Mouse (Mus musculus): ENCODE data around the gene Ube2q1. TPM values are rescaled to one million over a fixed set of nuclear protein-coding genes. Genes with fewer than 3 reads are reported as not detected.

The Ube2q1 gene
- polyA plus RNA-seq (2014; fragmentation: Nextera tagmentation; extraction: Ambion mirVana): 21.8 and 24.5 TPM in 2 replicates

DNA sequence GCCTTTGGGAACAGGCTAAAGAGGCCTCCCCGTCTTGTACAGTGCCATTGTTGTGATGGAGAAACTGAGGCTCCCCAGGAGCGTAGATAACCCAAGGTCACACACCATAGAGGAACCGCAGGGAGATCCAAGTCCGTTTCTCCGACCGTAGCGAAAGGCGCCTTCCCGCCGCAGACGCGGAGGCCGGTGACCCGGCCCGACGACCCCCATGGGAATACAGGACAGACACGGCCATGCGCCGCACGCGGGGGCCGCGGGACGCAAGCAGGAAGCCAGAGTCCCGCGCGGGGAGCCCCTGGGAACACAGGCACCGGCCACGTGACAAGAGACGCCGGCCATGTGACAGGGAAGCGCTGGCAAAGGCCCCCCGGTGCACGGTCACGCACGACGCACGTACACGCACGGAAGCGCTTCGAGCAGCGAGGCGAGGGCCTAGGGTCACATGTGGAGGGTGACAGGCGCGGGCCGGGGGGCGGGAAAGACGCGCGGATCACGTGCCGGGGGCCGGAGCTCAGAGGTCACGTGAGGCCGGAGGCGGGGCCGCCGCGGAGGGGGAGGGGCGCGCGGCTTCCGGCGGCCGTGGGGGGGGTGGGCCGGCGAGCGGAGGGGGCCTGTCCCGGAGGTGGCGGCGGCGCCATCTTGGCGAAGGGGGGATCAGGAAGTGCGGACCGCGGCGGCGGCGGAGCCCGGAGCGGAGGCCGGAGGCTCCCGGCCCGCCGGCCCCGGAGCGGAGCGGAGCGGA is at the start of gene Ube2q1:
Ube2q1 (plus strand) TSS at position 649 of the 742 bp plus-strand sequence.
- WGBS: under 1% methylated on average over 68 of the region's 90 CpGs
- no peaks in the 10 kb centered on the region for H3K9me3 ChIP-seq (ENCODE audit: control insufficient read depth, low read length)

DNA sequence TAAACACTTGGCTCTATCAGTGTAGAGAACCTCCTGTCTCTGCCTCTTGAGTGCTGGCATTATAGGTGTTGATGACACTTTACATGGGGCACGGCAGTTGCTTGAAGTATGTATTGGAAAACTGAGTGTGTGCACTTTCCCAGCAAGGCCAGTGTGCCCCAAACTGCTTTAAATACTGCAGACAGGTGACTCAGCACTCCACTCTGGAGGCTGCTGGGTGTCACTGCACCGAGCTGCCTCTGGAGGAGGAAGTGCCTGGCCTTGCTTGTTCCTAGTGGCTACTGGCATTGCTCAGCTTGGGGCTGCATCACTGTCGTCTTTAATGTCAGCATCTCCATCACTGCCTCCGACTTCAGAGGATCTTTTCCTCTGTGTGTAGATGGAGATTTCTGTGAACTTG is 46.4 kb upstream of the Ube2q1 start:
- no peaks in the 10 kb centered on the region for H3K27me3 ChIP-seq (ENCODE audit: control insufficient read depth, insufficient read depth, low read length)
- WGBS: 22% methylated on average over 4 of the region's 4 CpGs
- peaks cover 18% of the 10 kb centered on the region; the same call in 1 of the 2 replicates for H3K4me1 ChIP-seq (replicated peaks; ENCODE audit: control insufficient read depth, insufficient read depth, low read length)
- DNase-seq (ENCODE audit: low spot score): peak; percentile 54
- no peaks in the 10 kb centered on the region for H3K9me3 ChIP-seq (ENCODE audit: control insufficient read depth, low read length)
- no peaks in the 10 kb centered on the region for H3K36me3 ChIP-seq (replicated peaks; ENCODE audit: control insufficient read depth, insufficient read depth)
- peak; percentile 77 for ATAC-seq (ENCODE audit: low FRiP score)
- no peak overlapping the region for H3K4me3 ChIP-seq (replicated peaks; ENCODE audit: low read length)
- H3K9ac ChIP-seq: no peak overlapping the region
- no peak overlapping the region for H3K27ac ChIP-seq
- H3K4me2 ChIP-seq (replicated peaks): no peak overlapping the region

More for the DNA sequence above, at the start of gene Ube2q1:
- H3K4me1 ChIP-seq (replicated peaks; ENCODE audit: control insufficient read depth, insufficient read depth, low read length): peaks cover 31% of the 10 kb centered on the region
- no peaks in the 10 kb centered on the region for H3K27me3 ChIP-seq (ENCODE audit: control insufficient read depth, insufficient read depth, low read length)
- peaks cover 23% of the 10 kb centered on the region for H3K36me3 ChIP-seq (replicated peaks; ENCODE audit: control insufficient read depth, insufficient read depth)
- ATAC-seq (ENCODE audit: low FRiP score): peak; percentile 96
- DNase-seq (ENCODE audit: low spot score): peak; percentile 92
- peak within 1 kb of the TSS; percentile 74 for H3K4me2 ChIP-seq (replicated peaks)
- peak within 1 kb of the TSS; percentile 97 for H3K27ac ChIP-seq
- H3K4me3 ChIP-seq (replicated peaks; ENCODE audit: low read length): peak within 1 kb of the TSS; percentile 98
- peak within 1 kb of the TSS; percentile 98 for H3K9ac ChIP-seq

DNA sequence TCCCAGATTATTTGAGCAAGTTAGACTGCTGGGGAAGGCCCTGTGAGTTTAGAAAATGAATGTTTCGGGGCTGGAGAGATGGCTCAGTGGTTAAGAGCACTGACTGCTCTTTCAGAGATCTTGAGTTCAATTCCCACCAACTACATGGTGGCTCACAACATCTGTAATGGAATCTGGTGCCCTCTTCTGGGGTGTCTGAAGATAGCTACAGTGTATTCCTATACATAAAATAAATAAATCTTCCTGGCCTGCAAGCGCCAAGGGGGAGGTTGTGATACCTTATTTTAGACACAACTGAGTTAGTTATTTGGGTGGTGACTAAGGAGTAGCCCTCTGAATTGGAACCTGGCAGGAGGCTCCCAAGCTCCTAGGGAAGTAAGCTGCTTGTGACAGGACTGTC is 44.6 kb upstream of the Ube2q1 start:
- H3K36me3 ChIP-seq (replicated peaks; ENCODE audit: control insufficient read depth, insufficient read depth): no peaks in the 10 kb centered on the region

DNA sequence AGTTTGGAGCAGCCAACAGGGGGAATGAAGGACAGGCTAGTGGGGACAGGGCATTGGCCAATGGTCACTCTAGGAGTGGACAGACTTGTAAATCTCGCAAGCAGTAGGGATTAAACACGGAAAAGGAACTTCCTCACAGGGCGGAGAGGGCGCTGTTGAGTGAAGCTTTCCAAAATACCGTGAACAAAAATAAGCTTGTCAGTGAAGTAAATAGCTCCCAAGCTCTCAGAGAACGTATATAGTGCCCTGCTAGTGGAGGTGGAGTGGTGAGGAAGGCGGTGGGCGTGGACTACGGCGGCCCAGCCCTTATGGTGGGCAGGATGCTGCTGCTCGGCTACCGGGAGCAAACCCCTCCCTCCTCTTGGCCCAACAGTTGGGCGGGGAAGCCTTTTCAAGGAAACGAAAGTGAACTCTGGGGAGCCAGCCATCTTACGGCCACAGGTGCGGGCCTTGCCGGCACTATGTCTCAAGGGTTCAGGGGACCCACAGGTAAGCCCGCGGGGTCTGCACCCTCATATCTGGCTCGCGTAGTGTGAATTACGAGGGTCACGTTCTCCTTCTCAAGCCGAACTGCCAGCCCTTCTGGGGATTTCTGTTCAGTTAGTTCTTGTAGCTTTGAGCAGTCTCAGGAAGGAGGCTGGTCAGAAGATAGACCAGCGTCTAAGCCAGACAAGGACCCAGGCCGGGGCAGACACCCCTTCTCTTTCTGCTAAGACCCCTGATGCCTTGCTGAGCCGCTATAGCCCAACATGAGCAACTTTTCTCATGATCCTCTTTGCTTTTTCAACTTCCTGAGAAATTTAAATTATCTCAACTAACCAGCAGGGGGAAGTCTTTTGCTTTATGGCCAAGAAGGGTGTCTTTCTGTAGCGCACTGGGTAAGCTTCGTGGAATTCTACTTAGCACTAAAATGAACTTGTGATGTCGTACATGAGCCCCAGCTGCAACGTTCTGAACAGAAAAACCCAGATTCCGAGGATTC is 42.8 kb upstream of the Ube2q1 start:
- peak overlapping the region; percentile 55 for H3K4me2 ChIP-seq (replicated peaks)
- 4% methylated on average over 32 of the region's 32 CpGs for WGBS
- H3K9ac ChIP-seq: peak overlapping the region; percentile 48
- DNase-seq (ENCODE audit: low spot score): peak; percentile 53
- H3K9me3 ChIP-seq (ENCODE audit: control insufficient read depth, low read length): no peaks in the 10 kb centered on the region
- peak overlapping the region; percentile 27 for H3K27ac ChIP-seq
- ATAC-seq (ENCODE audit: low FRiP score): peak; percentile 61; the same call in 1 of the 2 replicates
- H3K36me3 ChIP-seq (replicated peaks; ENCODE audit: control insufficient read depth, insufficient read depth): peaks cover 1% of the 10 kb centered on the region; the same call in 1 of the 2 replicates
- H3K4me3 ChIP-seq (replicated peaks; ENCODE audit: low read length): peak overlapping the region; percentile 38
- H3K27me3 ChIP-seq (ENCODE audit: control insufficient read depth, insufficient read depth, low read length): no peaks in the 10 kb centered on the region
- H3K4me1 ChIP-seq (replicated peaks; ENCODE audit: control insufficient read depth, insufficient read depth, low read length): peaks cover 18% of the 10 kb centered on the region; the same call in 1 of the 2 replicates

More for the DNA sequence above, 44.6 kb upstream of the Ube2q1 start:
- DNase-seq (ENCODE audit: low spot score): no peak
- 94% methylated on average over 2 of the region's 2 CpGs for WGBS
- no peak overlapping the region for H3K4me2 ChIP-seq (replicated peaks)
- no peaks in the 10 kb centered on the region for H3K27me3 ChIP-seq (ENCODE audit: control insufficient read depth, insufficient read depth, low read length)
- no peak for ATAC-seq (ENCODE audit: low FRiP score)
- peaks cover 18% of the 10 kb centered on the region; the same call in 1 of the 2 replicates for H3K4me1 ChIP-seq (replicated peaks; ENCODE audit: control insufficient read depth, insufficient read depth, low read length)
- H3K27ac ChIP-seq: no peak overlapping the region
- no peak overlapping the region for H3K4me3 ChIP-seq (replicated peaks; ENCODE audit: low read length)
- no peaks in the 10 kb centered on the region for H3K9me3 ChIP-seq (ENCODE audit: control insufficient read depth, low read length)
- H3K9ac ChIP-seq: no peak overlapping the region

- Histone ChIP-seq H3K27me3 (ENCODE audit: control insufficient read depth, insufficient read depth, low read length) (no peaks in the 10 kb centered on the region), H3K9ac (no peak overlapping the region), H3K9me3 (ENCODE audit: control insufficient read depth, low read length) (no peaks in the 10 kb centered on the region), H3K4me1 (replicated peaks; ENCODE audit: control insufficient read depth, insufficient read depth, low read length) (peaks cover 18% of the 10 kb centered on the region; the same call in 1 of the 2 replicates), H3K4me3 (replicated peaks; ENCODE audit: low read length) (no peak overlapping the region), H3K36me3 (replicated peaks; ENCODE audit: control insufficient read depth, insufficient read depth) (peaks cover 14% of the 10 kb centered on the region), H3K27ac (no peak overlapping the region), H3K4me2 (replicated peaks) (no peak overlapping the region)
- ATAC-seq (ENCODE audit: low FRiP score) (no peak), DNase-seq (ENCODE audit: low spot score) (no peak)
- 87% methylated on average over 4 of the region's 4 CpGs for WGBS
These were observed 41.3 kb upstream of the Ube2q1 start for GRCm38 (mm10) chr3:89732091-89732490.

DNA sequence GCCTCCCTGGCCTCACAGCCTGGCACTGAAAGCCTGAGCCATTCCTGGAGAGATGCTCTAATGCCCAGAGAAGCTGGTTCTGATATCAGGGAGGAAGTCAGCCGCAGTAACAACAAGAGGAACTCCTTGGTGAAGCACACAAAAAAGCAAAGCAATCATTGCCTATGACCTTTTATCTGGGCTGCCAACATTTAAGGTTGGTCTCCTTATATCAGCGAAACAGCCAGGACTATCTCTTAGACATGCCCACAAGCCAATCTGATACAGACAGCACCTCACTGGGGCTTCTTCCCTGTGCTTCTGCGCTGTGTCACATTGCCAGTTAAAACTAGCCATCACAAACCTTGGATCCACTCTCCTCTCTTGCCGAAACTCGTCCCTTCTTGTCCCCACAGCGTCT is 34.9 kb upstream of the Ube2q1 start:
- no peak overlapping the region for H3K4me3 ChIP-seq (replicated peaks; ENCODE audit: low read length)
- H3K4me2 ChIP-seq (replicated peaks): no peak overlapping the region
- H3K9ac ChIP-seq: no peak overlapping the region
- 98% methylated on average over 6 of the region's 6 CpGs for WGBS
- no peaks in the 10 kb centered on the region for H3K27me3 ChIP-seq (ENCODE audit: control insufficient read depth, insufficient read depth, low read length)
- no peak for ATAC-seq (ENCODE audit: low FRiP score)
- no peak overlapping the region for H3K27ac ChIP-seq
- H3K4me1 ChIP-seq (replicated peaks; ENCODE audit: control insufficient read depth, insufficient read depth, low read length): no peaks in the 10 kb centered on the region
- H3K36me3 ChIP-seq (replicated peaks; ENCODE audit: control insufficient read depth, insufficient read depth): peaks cover 74% of the 10 kb centered on the region
- no peak for DNase-seq (ENCODE audit: low spot score)
- no peaks in the 10 kb centered on the region for H3K9me3 ChIP-seq (ENCODE audit: control insufficient read depth, low read length)

GRCm38 (mm10) chr3:89752307-89752706 is 21.1 kb upstream of the Ube2q1 start:
- ATAC-seq (ENCODE audit: low FRiP score): no peak
- Histone ChIP-seq H3K27ac (no peak overlapping the region), H3K36me3 (replicated peaks; ENCODE audit: control insufficient read depth, insufficient read depth) (peaks cover 93% of the 10 kb centered on the region)

GRCm38 (mm10) chr3:89755283-89755682 is 18.1 kb upstream of the Ube2q1 start:
- WGBS: 80% methylated on average over 6 of the region's 6 CpGs
- Histone ChIP-seq H3K27me3 (ENCODE audit: control insufficient read depth, insufficient read depth, low read length) (no peaks in the 10 kb centered on the region), H3K9ac (no peak overlapping the region), H3K36me3 (replicated peaks; ENCODE audit: control insufficient read depth, insufficient read depth) (peaks cover 89% of the 10 kb centered on the region), H3K9me3 (ENCODE audit: control insufficient read depth, low read length) (no peaks in the 10 kb centered on the region), H3K4me2 (replicated peaks) (no peak overlapping the region), H3K27ac (no peak overlapping the region), H3K4me3 (replicated peaks; ENCODE audit: low read length) (no peak overlapping the region), H3K4me1 (replicated peaks; ENCODE audit: control insufficient read depth, insufficient read depth, low read length) (peaks cover 24% of the 10 kb centered on the region)
- DNase-seq (ENCODE audit: low spot score) (no peak), ATAC-seq (ENCODE audit: low FRiP score) (no peak)

More at GRCm38 (mm10) chr3:89752307-89752706, 21.1 kb upstream of the Ube2q1 start:
- H3K4me1 ChIP-seq (replicated peaks; ENCODE audit: control insufficient read depth, insufficient read depth, low read length): no peaks in the 10 kb centered on the region
- H3K9ac ChIP-seq: no peak overlapping the region
- DNase-seq (ENCODE audit: low spot score): no peak
- H3K27me3 ChIP-seq (ENCODE audit: control insufficient read depth, insufficient read depth, low read length): no peaks in the 10 kb centered on the region
- 44% methylated on average over 1 of the region's 1 CpGs for WGBS
- no peak overlapping the region for H3K4me2 ChIP-seq (replicated peaks)
- no peak overlapping the region for H3K4me3 ChIP-seq (replicated peaks; ENCODE audit: low read length)
- no peaks in the 10 kb centered on the region for H3K9me3 ChIP-seq (ENCODE audit: control insufficient read depth, low read length)

GRCm38 (mm10) chr3:89757851-89758250 is 15.6 kb upstream of the Ube2q1 start:
- no peak for ATAC-seq (ENCODE audit: low FRiP score)
- H3K9me3 ChIP-seq (ENCODE audit: control insufficient read depth, low read length): no peaks in the 10 kb centered on the region
- WGBS: 88% methylated on average over 2 of the region's 2 CpGs
- H3K9ac ChIP-seq: no peak overlapping the region
- H3K4me3 ChIP-seq (replicated peaks; ENCODE audit: low read length): no peak overlapping the region
- H3K27me3 ChIP-seq (ENCODE audit: control insufficient read depth, insufficient read depth, low read length): no peaks in the 10 kb centered on the region
- peaks cover 89% of the 10 kb centered on the region for H3K36me3 ChIP-seq (replicated peaks; ENCODE audit: control insufficient read depth, insufficient read depth)
- H3K4me2 ChIP-seq (replicated peaks): no peak overlapping the region; the same call in 1 of the 2 replicates
- no peak for DNase-seq (ENCODE audit: low spot score)
- H3K4me1 ChIP-seq (replicated peaks; ENCODE audit: control insufficient read depth, insufficient read depth, low read length): peaks cover 38% of the 10 kb centered on the region
- H3K27ac ChIP-seq: no peak overlapping the region
